Mouse (Mus musculus) gastrocnemius, adult 2 months (tissue): ENCODE measurements around the gene C3. TPM values are rescaled to one million over a fixed set of nuclear protein-coding genes. Genes with fewer than 3 reads are reported as not detected.

Experiments used
- DNase-seq: peaks from one replicate; pipeline ENCODE4 v3.0.0; 2022
- H3K27ac ChIP-seq: fragments of 200-600 bp; 2 replicates; pipeline ENCODE4 v1.8.1; 2022; ENCODE audit warnings: mild to moderate bottlenecking
- H3K4me3 ChIP-seq: fragments of 200-600 bp; 2 replicates; pipeline ENCODE4 v1.8.1; 2022; ENCODE audit warnings: mild to moderate bottlenecking, moderate library complexity
- CTCF ChIP-seq: fragments of 200-600 bp; IDR thresholded peaks from 2 replicates; pipeline ENCODE4 v1.8.1; 2022; ENCODE audit warnings: antibody characterized with exemption, mild to moderate bottlenecking, moderate library complexity
- intact Hi-C: fragments of 180-260 bp; cut with DNase I; formaldehyde crosslinking; loops from one replicate; pipeline ENCODE4 v1.15.1; 2025
- total RNA-seq, 2 experiments: library from RNA; stranded (reverse); gene quantifications; 2 replicates each; pipeline ENCODE4 v1.2.3; 2021

The C3 gene
- total RNA-seq, 2 experiments from 2014 or later, result 10.3 to 24.5 TPM

DNA sequence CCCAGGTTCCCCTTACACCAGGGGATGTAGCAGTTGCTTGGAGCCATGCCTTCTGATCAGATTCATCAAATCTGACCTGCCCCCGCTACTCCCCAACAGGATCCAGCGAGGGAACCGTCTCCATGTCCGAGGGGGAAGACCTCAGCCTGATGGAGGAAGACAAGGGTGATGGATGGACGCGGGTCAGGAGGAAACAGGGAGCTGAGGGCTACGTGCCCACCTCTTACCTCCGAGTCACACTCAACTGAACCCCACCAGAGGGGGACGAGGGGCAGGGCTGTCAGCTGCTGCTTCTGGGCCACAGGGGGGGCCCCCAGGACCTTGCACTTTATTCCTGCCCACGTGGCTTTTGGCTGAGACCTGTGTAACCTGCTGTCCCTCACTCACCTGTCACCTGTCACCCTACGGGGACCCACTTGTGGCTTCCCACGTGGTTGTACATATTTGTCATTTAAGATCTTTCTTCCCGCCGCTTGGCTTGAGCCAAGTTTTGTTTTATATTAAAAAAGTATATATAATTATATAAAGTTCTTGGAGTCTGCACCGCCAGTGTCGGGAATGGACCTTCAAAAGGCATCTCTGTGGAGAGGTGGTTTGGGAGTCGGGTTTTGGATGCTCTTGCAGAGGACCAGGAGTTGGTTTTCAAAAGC lies 35.1 kb upstream of the C3 start:
- no peak for DNase-seq
- H3K4me3 ChIP-seq, result no peak overlapping the region
- no peak overlapping the region for H3K27ac ChIP-seq
- no peak for TF ChIP-seq CTCF
- intact Hi-C loops, result no loop called here

DNA sequence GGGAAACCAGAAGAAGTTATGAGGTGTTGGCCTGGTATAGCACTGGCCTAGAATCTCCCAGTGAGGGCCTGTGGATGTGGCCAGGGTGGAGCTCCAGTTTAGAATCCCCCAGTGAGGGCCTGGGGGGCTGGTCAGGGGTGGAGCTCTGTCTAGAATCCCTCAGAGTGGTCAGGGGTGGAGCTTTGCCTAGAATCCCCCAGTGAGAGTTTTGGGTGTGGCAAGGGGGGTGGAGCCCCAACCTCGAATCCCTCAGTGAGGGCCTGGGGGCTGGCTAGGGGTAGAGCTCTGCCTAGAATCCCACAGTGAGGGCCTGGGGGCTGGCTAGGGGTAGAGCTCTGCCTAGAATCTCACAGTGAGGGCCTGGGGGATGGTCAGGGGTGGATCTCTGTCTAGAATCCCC lies 33.9 kb upstream of the C3 start:
- H3K27ac ChIP-seq, result peak overlapping the region; percentile 89
- intact Hi-C loops, result no loop called here
- no peak for TF ChIP-seq CTCF
- H3K4me3 ChIP-seq, result no peak overlapping the region
- DNase-seq, result peak; percentile 48

DNA sequence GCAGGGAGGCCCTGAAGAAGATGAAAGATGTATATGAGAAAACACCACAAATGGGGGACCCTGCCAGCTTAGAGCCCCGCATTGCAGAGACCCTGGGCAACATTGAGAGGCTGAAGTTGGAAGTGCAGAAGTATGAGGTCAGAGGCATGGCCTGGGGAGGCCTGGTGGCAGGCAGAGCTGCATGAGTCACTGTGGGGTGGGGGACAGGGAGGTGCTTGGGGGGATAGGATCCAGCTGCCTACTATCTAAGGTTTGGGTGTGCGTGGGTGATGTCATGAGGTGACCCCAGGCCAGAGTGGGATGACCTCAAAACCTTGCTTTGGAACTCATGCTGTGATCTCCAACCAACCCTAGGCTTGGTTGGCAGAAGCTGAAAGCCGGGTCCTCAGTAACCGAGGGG lies 33.4 kb upstream of the C3 start:
- TF ChIP-seq CTCF, result no peak
- intact Hi-C loops, result no loop called here
- Histone ChIP-seq H3K27ac (peak overlapping the region; percentile 89), H3K4me3 (peak overlapping the region; percentile 56; the same call in 1 of the 2 replicates)
- peak; percentile 52 for DNase-seq

DNA sequence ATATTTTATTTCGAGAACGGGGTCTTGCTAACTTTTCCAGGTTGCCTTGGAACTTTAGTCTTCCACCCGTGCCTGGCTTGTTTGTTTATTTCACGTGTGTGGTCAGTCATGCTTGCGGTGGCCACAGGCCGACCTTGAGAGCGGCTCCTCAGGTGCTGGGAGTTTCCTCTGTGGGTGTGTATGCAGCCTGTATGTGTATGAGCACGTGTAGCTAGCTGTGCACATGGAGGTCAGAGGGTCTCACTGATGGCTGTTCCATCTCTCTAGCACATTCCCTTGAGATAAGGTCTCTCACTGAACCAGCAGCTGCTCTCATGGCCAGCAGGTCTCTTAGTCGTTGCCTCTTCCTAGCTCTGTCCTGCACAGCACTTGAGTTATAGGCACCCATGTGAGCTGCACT lies 32.4 kb upstream of the C3 start:
- intact Hi-C loops, result no loop called here
- no peak for TF ChIP-seq CTCF
- peak overlapping the region; percentile 56 for H3K4me3 ChIP-seq
- DNase-seq, result peak; percentile 17
- peak overlapping the region; percentile 89 for H3K27ac ChIP-seq

DNA sequence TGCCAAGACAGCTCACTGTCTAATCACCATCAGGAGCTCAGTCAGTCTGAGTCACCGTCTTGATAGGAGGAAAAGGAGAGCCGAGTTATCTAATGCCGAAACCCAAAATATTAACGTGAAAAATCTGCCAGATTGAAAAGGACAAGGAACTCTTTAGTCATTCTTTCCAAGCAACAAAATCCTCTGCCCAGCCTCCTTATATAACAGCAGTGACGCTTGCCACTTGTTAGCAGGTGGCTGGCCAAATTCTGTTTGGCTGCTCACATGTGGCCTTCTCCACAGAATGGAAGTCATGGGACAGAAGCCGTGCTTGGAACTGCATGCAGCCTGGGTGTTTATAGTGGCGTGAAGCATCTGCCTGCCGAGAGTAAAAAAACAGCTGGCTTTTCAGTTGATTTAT lies 31.8 kb upstream of the C3 start:
- H3K27ac ChIP-seq, result peak overlapping the region; percentile 89
- intact Hi-C loops, result no loop called here
- H3K4me3 ChIP-seq, result peak overlapping the region; percentile 56
- no peak for TF ChIP-seq CTCF
- peak; percentile 82 for DNase-seq

DNA sequence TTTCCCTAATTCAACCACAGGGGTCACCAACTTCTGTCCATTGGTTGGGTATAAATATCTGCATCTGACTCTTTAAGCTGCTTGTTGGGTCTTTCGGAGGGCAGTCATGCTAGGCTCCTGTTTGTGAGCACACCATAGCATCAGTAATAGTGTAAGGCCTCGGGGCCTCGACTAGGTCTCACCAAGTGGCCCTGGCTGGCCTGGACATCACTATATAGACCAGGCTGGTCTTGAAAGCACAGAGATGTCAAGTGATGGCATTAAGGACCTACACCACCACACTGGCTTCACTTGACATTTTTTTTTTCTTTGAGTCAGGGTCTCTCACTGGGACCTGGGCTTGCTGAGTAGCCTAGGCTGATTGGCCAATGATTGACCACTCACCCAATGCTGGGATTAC lies 30.3 kb upstream of the C3 start:
- DNase-seq, result no peak

DNA sequence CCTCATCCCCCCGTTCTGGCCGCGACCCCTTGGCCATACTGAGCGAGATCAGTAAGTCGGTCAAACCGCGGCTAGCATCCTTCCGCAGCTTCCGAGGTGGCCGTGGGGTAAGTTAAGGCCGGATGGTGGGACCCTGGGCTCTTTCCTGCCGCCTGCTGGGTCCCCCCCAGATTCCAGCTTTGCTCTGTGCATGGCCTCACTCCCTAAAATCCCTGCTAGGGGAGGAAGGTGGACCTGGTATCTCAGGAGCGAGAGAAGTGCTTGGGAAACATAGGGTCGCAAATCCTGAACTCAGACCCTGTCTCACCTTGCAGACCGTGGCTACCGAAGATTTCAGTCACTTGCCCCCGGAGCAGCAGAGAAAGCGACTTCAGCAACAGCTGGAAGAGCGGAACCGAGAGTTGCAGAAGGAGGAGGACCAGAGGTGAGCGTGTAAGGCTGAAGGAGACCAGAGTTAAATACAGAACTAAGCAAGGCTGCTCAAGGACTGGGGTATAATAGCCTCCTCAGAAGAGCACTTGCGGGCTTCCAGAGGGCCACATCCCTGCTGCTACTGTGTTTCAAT lies 29.1 kb upstream of the C3 start:
- TF ChIP-seq CTCF, result no peak
- peak overlapping the region; percentile 81; the same call in 1 of the 2 replicates for H3K27ac ChIP-seq
- no peak overlapping the region for H3K4me3 ChIP-seq
- peak; percentile 11 for DNase-seq
- intact Hi-C loops, result no loop called here

More for the DNA sequence above, 30.3 kb upstream of the C3 start:
- H3K4me3 ChIP-seq, result no peak overlapping the region
- intact Hi-C loops, result no loop called here
- H3K27ac ChIP-seq, result peak overlapping the region; percentile 89
- TF ChIP-seq CTCF, result no peak

DNA sequence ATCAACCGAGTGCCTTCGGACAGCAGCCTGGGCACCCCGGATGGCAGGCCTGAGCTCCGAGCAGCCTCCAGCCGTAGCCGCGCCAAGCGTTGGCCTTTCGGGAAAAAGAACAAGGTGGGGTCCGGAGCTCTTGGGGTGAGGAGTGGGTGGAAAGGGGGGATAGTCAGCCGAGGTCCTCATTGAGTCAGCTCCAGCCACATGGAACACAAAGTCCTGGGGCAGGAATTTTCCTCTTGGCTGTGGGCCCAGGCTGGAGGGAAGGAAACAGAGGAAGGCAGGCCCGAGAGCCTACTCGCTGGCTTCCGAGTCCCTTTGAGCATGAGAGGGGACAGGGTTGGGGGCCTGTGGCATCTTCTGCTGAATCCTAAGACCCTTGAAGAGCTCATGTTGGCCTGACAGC lies 27.4 kb upstream of the C3 start:
- no peak for TF ChIP-seq CTCF
- Histone ChIP-seq H3K27ac (peak overlapping the region; percentile 81), H3K4me3 (peak overlapping the region; percentile 44)
- intact Hi-C loops, result no loop called here
- peak; percentile 82 for DNase-seq

DNA sequence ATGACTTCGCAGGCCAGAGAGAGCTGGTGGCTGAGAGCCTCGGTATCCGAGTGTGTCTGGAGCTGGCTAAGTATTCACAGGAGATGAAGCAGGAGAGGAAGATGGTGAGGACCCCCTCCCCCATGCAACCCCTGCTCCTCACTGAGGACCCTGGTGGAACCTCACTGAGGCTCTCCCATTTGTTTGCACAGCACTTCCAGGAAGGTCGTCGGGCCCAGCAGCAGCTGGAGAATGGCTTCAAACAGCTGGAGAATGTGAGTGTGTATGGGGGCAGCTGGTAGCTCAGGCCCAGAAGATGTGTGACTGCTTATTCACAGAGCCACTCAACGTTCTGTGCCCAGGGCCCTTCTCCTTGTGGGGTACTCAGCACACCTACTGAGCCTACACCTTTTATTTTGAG lies 25.4 kb upstream of the C3 start:
- Histone ChIP-seq H3K27ac (peak overlapping the region; percentile 57), H3K4me3 (0 out of 2 replicates have a peak overlapping the region, but pooled peaks have one; percentile 13)
- DNase-seq, result peak; percentile 14
- no peak for TF ChIP-seq CTCF
- intact Hi-C loops, result no loop called here

DNA sequence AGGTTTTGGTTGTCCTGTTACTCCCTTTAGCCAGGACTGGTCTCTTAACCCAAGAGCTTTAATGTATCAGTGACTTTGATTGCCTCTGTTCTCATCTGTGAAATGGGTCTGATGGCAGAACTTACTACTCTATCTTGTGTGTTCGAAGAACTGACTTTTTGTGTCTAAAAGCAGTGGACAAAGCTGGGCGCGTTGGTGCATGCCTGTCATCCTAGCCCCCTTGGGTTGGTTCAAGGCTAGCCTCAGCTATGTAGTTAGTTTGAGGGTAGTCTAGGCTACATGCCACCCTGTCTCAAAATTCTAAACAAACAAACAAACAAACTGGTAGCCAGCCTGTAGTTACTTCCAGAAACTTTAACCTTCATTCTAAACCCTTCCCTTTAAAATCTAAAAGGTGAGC lies 23.5 kb upstream of the C3 start:
- TF ChIP-seq CTCF, result no peak
- peak; percentile 13 for DNase-seq
- peak overlapping the region; percentile 83 for H3K4me3 ChIP-seq
- intact Hi-C loops, result no loop called here
- H3K27ac ChIP-seq, result peak overlapping the region; percentile 95

DNA sequence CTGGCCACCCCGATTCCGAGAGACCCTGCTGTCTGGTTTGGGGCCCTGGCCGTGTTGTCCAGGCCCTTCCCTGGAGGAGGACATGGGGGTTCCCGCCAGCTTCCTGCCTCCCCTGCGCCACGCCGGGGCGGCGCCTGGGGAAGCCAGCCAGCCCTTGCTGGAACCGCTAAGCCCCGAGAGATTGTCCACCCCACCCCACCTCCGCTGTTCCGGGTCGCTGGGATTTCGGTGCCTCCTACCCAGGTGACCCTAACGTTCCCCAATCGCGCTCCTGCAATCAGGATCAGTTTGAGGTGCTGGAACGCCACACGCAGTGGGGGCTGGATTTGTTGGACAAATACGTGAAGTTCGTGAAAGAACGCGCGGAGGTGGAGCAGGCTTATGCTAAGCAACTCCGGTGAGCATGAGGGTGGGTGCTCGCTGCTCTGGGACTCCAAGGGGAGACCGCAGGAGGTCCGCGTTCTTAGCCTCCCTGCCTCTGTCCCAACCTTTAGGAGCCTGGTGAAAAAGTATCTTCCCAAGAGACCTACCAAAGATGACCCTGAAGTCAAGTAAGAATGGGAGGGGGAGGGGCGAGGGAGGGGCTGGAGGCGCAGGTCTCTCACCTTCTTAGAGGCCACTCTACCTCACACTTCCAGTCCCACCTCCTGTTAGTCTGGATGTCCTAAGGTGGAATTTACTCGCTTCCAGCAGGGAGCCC lies 22.7 kb upstream of the C3 start:
- Histone ChIP-seq H3K27ac (peak overlapping the region; percentile 95), H3K4me3 (peak overlapping the region; percentile 83)
- TF ChIP-seq CTCF, result no peak
- peak; percentile 89 for DNase-seq
- intact Hi-C loops, result no loop called here

DNA sequence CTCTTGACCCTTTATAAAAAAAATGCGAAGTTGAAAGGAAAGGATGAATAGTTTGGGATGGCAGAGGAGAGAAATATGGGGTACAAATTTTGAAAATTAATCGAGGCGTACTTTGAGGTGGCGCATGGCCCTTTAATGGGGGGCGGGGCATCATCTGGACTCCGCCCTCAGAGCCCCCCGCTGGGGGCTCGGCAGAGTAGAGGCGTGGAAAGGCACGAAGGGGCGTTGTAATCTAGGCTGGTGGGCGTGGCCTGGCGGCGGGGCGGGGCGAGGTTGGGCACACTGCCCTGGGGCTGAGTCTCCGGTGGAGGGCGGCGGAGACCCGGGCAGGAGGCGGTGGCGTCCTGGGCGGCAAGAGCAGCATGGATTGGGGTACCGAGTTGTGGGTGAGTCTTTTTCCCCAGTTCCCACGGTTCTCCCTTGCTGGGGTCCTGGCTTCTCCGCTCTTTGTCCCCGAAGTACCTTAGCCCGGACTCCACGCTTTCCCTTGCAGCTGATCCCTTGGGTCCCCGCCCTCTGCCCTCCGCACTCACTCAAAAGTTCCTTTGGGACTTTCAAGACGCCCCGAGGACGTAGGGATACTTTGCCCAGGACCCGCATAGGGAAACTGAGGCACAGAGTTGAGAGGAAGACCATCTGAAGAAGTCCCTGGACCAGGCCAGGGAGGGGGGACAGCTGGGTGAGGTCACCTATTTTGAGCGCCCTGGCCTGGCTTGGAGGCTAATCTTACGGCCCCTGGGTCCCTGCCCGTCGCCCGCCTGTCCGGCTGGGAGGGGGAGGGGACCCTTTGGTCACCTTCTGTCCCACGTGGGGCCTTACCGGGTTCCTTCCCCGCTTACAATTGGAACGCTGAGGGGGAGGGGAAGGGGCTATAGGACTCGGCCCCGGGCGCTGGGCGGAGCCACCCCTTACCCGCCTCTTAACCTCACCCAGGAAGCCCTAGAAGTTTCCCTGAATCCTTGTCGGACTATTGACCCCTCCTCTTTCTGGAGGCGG lies 21.5 kb upstream of the C3 start, which contains the start of gene Trip10:
Gene Trip10 (plus strand): TSS at position 270 of the 996 bp plus-strand sequence.
- TF ChIP-seq CTCF, result peak; percentile 31; the same call in 1 of the 2 replicates
- intact Hi-C loops, result loop anchor here (1.0 to 10.0 kb wide), 2 partner anchors 26 to 255 kb away; partner anchors contain the start of genes Alkbh7 and Clpp
- peak within 1 kb of the TSS; percentile 83 for H3K4me3 ChIP-seq
- H3K27ac ChIP-seq, result peak within 1 kb of the TSS; percentile 95
- peak; percentile 99 for DNase-seq
